10 mouse cellular contexts compared by ENCODE assay signal in genomic region chr4:62626228-62627026, GRCm38 (mm10).
DNase-seq lines count a peak whose midpoint lies in the region; ATAC-seq and TF ChIP-seq lines count a peak whose summit lies in the region.
"Had no signal": no experiment of that assay in that cellular context is flagged by ENCODE, and none has a peak within 500 bp of the region (broad histone marks: within the 10 kb centered on the region; RNA-seq: fewer than 3 reads in every experiment).

No protein-coding gene starts in this region.

- no peak for DNase-seq in heart, adult 2 months
- no peak for DNase-seq in heart, postnatal 10 days
- peak; percentile 80 for DNase-seq in midbrain, embryonic 11.5 days (ENCODE audit: low spot score, missing footprints)
- DNase-seq in hindbrain, postnatal 0 days (ENCODE audit: low spot score) = peak; percentile 59
- no peak for DNase-seq in ovary, postnatal 14 days (ENCODE audit: low spot score)
- DNase-seq: cerebellum, adult 9-10 months; kidney, postnatal 10 days had no signal

- no peak overlapping the region for H3K4me2 ChIP-seq in midbrain, embryonic 11.5 days
- H3K4me2 ChIP-seq in midbrain, embryonic 15.5 days = no peak overlapping the region
- H3K4me2 ChIP-seq in hindbrain, postnatal 0 days (ENCODE audit: low read depth, low read length) = no peak overlapping the region
- H3K4me2 ChIP-seq in stomach, embryonic 15.5 days = no peak overlapping the region
- H3K4me2 ChIP-seq: liver, embryonic 11.5 days had no signal

- no peaks in the 10 kb centered on the region for H3K79me2 ChIP-seq in heart, adult 2 months (replicated peaks; ENCODE audit: control insufficient read depth, insufficient read depth, low read length)

- peaks cover 34% of the 10 kb centered on the region for H3K4me1 ChIP-seq in heart, adult 2 months (ENCODE audit: control insufficient read depth, insufficient read depth, low read length)
- peaks cover 15% of the 10 kb centered on the region for H3K4me1 ChIP-seq in midbrain, embryonic 11.5 days (ENCODE audit: control insufficient read depth, insufficient read depth, low read length)
- peaks cover 17% of the 10 kb centered on the region for H3K4me1 ChIP-seq in midbrain, embryonic 15.5 days
- peaks cover 8% of the 10 kb centered on the region for H3K4me1 ChIP-seq in hindbrain, postnatal 0 days (ENCODE audit: insufficient read depth, low read length)
- H3K4me1 ChIP-seq in stomach, embryonic 15.5 days = peaks cover 52% of the 10 kb centered on the region

- WGBS in heart, adult 2 months = 62% methylated on average over 15 of the region's 15 CpGs
- WGBS in midbrain, embryonic 11.5 days = 81% methylated on average over 15 of the region's 15 CpGs
- 69% methylated on average over 15 of the region's 15 CpGs for WGBS in midbrain, embryonic 15.5 days
- WGBS in hindbrain, postnatal 0 days = 62% methylated on average over 15 of the region's 15 CpGs
- WGBS in stomach, embryonic 15.5 days = 58% methylated on average over 15 of the region's 15 CpGs

- intact Hi-C loops in heart, adult 2 months (cut with DNase I) = no loop called here
- intact Hi-C loops in heart, postnatal 10 days (cut with DNase I) = no loop called here

- no peak for TF ChIP-seq POLR2A in heart, adult 2 months (IDR thresholded peaks at IDR 0.05; ENCODE audit: insufficient read depth, low read depth, low read length)

- no peak for TF ChIP-seq CTCF in heart, adult 2 months (IDR thresholded peaks at IDR 0.05)
- 0 out of 2 replicates have a peak, but pooled peaks have one; percentile 18 for TF ChIP-seq CTCF in hindbrain, postnatal 0 days (IDR thresholded peaks at IDR 0.05; ENCODE audit: low read depth)

- H3K27ac ChIP-seq in heart, adult 2 months = peak overlapping the region; percentile 65
- H3K27ac ChIP-seq in midbrain, embryonic 11.5 days (ENCODE audit: low read depth, low read length) = no peak overlapping the region
- H3K27ac ChIP-seq in midbrain, embryonic 15.5 days = no peak overlapping the region
- no peak overlapping the region for H3K27ac ChIP-seq in hindbrain, postnatal 0 days
- 0 out of 2 replicates have a peak overlapping the region, but pooled peaks have one; percentile 27 for H3K27ac ChIP-seq in stomach, embryonic 15.5 days

- no peak overlapping the region for H3K9ac ChIP-seq in heart, adult 2 months (ENCODE audit: low read depth, low read length)
- H3K9ac ChIP-seq in midbrain, embryonic 11.5 days (ENCODE audit: low read length) = no peak overlapping the region
- H3K9ac ChIP-seq in midbrain, embryonic 15.5 days = no peak overlapping the region
- no peak overlapping the region for H3K9ac ChIP-seq in hindbrain, postnatal 0 days (replicated peaks; ENCODE audit: low read length)
- H3K9ac ChIP-seq in stomach, embryonic 15.5 days = no peak overlapping the region

- ATAC-seq in midbrain, embryonic 11.5 days (ENCODE audit: low FRiP score) = no peak
- ATAC-seq in midbrain, embryonic 15.5 days (replicated peaks) = no peak
- no peak for ATAC-seq in hindbrain, postnatal 0 days
- ATAC-seq in stomach, embryonic 15.5 days (ENCODE audit: insufficient read depth, low FRiP score, low read depth) = no peak

- H3K27me3 ChIP-seq in heart, adult 2 months (ENCODE audit: control insufficient read depth, insufficient read depth, low read length) = no peaks in the 10 kb centered on the region
- H3K27me3 ChIP-seq in midbrain, embryonic 11.5 days (ENCODE audit: control insufficient read depth, insufficient read depth, low read length) = no peaks in the 10 kb centered on the region
- no peaks in the 10 kb centered on the region for H3K27me3 ChIP-seq in midbrain, embryonic 15.5 days (replicated peaks)
- H3K27me3 ChIP-seq in hindbrain, postnatal 0 days (ENCODE audit: insufficient read depth, low read length) = no peaks in the 10 kb centered on the region
- H3K27me3 ChIP-seq in stomach, embryonic 15.5 days (replicated peaks) = no peaks in the 10 kb centered on the region

- no peak overlapping the region for H3K4me3 ChIP-seq in heart, adult 2 months
- H3K4me3 ChIP-seq in midbrain, embryonic 11.5 days (ENCODE audit: low read depth, low read length) = no peak overlapping the region
- H3K4me3 ChIP-seq in midbrain, embryonic 15.5 days = no peak overlapping the region
- H3K4me3 ChIP-seq in hindbrain, postnatal 0 days (ENCODE audit: low read length) = no peak overlapping the region
- H3K4me3 ChIP-seq in stomach, embryonic 15.5 days (replicated peaks) = no peak overlapping the region

- TF ChIP-seq EP300 in heart, adult 2 months (IDR thresholded peaks at IDR 0.05; ENCODE audit: insufficient read depth, low read depth, low read length) = no peak

- peaks cover 6% of the 10 kb centered on the region for H3K36me3 ChIP-seq in heart, adult 2 months (ENCODE audit: control insufficient read depth, insufficient read depth, low read length)
- no peaks in the 10 kb centered on the region for H3K36me3 ChIP-seq in midbrain, embryonic 11.5 days (ENCODE audit: control insufficient read depth, insufficient read depth, low read length)
- no peaks in the 10 kb centered on the region for H3K36me3 ChIP-seq in midbrain, embryonic 15.5 days (replicated peaks)
- no peaks in the 10 kb centered on the region for H3K36me3 ChIP-seq in hindbrain, postnatal 0 days (ENCODE audit: insufficient read depth, low read length)
- H3K36me3 ChIP-seq in stomach, embryonic 15.5 days = no peaks in the 10 kb centered on the region

- no peaks in the 10 kb centered on the region for H3K9me3 ChIP-seq in midbrain, embryonic 11.5 days (ENCODE audit: control insufficient read depth, low read length)
- no peaks in the 10 kb centered on the region for H3K9me3 ChIP-seq in midbrain, embryonic 15.5 days
- H3K9me3 ChIP-seq in hindbrain, postnatal 0 days (ENCODE audit: low read length) = no peaks in the 10 kb centered on the region
- H3K9me3 ChIP-seq in stomach, embryonic 15.5 days = no peaks in the 10 kb centered on the region

Comparison
In these comparisons a context has a peak if more than half of its experiments do, and no peak if none do; other contexts are left out.
1. DNase-seq: peak in midbrain, embryonic 11.5 days (single experiment) and hindbrain, postnatal 0 days (single experiment); none in heart, adult 2 months (0 of 2), heart, postnatal 10 days (0 of 2) and ovary, postnatal 14 days (single experiment).
2. H3K27ac ChIP-seq: peak in heart, adult 2 months (single experiment) and stomach, embryonic 15.5 days (single experiment); none in midbrain, embryonic 11.5 days (single experiment), midbrain, embryonic 15.5 days (single experiment) and hindbrain, postnatal 0 days (single experiment).